Mouse (Mus musculus): Measurements from ENCODE around the gene Fuca1. TPM values are rescaled to one million over a fixed set of nuclear protein-coding genes. Genes with fewer than 3 reads are reported as not detected.

Gene Fuca1
- 10 to 100 TPM; 34.9 to 37.9 TPM for total RNA-seq (2021)
- long read RNA-seq, experiment 1, transcript Fuca1-201 (8 exons, 2,525 nt) = major isoform, 44 of 49 reads
- long read RNA-seq, experiment 1, partial matches to known transcripts = 1 of 49 reads
- long read RNA-seq, experiment 1, other reads (novel, unspliced or antisense) = 4 of 49 reads
- long read RNA-seq, experiment 2, transcript Fuca1-201 (8 exons, 2,525 nt) = major isoform, 30 of 34 reads
- long read RNA-seq, experiment 2, partial matches to known transcripts = 0 of 34 reads
- long read RNA-seq, experiment 2, other reads (novel, unspliced or antisense) = 4 of 34 reads

GRCm38 (mm10) chr4:135920304-135921241, at the start of gene Fuca1:
Gene Fuca1 (plus strand): TSS chr4:135920735.
- Histone ChIP-seq H3K4me3 (peak within 1 kb of the TSS; percentile 94), H3K27ac (peak within 1 kb of the TSS; percentile 58)
- DNase-seq (ENCODE audit: extremely low spot score in 1 of 2, low spot score in 2 of 2) = peak; percentile 93 to 96
- intact Hi-C loops (cut with DNase I) = loop anchor here (1.0 to 10.0 kb wide), 3 partner anchors 26 to 426 kb away; partner anchors contain the start of genes Hmgcl, Nipal3 and Stpg1
- peak; percentile 91 for TF ChIP-seq CTCF (IDR thresholded peaks at IDR 0.05)

- DNase-seq (ENCODE audit: extremely low spot score in 1 of 2, low spot score in 2 of 2) = no peak
- Histone ChIP-seq H3K4me3 (peak overlapping the region; percentile 78), H3K27ac (no peak overlapping the region)
- no peak for TF ChIP-seq CTCF (IDR thresholded peaks at IDR 0.05)
- intact Hi-C loops (cut with DNase I) = no loop called here
These were observed 48.5 kb upstream of the Fuca1 start for GRCm38 (mm10) chr4:135872015-135872414.

GRCm38 (mm10) chr4:135872589-135873391, 47.7 kb upstream of the Fuca1 start:
- intact Hi-C loops (cut with DNase I) = loop anchor here (1.0 kb wide), 1 partner anchor 16 kb away; no protein-coding TSS in a partner anchor
- H3K4me3 ChIP-seq = peak overlapping the region; percentile 78
- no peak for DNase-seq (ENCODE audit: extremely low spot score in 1 of 2, low spot score in 2 of 2)
- peak overlapping the region; percentile 98 for H3K27ac ChIP-seq
- TF ChIP-seq CTCF (IDR thresholded peaks at IDR 0.05) = no peak

GRCm38 (mm10) chr4:135873526-135874202, 46.9 kb upstream of the Fuca1 start, which contains the start of gene Pnrc2:
Gene Pnrc2 (minus strand): TSS chr4:135873850.
- intact Hi-C loops (cut with DNase I) = loop anchor here (1.0 kb wide), 1 partner anchor 17 kb away; no protein-coding TSS in a partner anchor
- TF ChIP-seq CTCF (IDR thresholded peaks at IDR 0.05) = no peak
- peak; percentile 88 to 90 for DNase-seq (ENCODE audit: extremely low spot score in 1 of 2, low spot score in 2 of 2)
- Histone ChIP-seq H3K4me3 (peak within 1 kb of the TSS; percentile 78), H3K27ac (peak within 1 kb of the TSS; percentile 98)

DNA sequence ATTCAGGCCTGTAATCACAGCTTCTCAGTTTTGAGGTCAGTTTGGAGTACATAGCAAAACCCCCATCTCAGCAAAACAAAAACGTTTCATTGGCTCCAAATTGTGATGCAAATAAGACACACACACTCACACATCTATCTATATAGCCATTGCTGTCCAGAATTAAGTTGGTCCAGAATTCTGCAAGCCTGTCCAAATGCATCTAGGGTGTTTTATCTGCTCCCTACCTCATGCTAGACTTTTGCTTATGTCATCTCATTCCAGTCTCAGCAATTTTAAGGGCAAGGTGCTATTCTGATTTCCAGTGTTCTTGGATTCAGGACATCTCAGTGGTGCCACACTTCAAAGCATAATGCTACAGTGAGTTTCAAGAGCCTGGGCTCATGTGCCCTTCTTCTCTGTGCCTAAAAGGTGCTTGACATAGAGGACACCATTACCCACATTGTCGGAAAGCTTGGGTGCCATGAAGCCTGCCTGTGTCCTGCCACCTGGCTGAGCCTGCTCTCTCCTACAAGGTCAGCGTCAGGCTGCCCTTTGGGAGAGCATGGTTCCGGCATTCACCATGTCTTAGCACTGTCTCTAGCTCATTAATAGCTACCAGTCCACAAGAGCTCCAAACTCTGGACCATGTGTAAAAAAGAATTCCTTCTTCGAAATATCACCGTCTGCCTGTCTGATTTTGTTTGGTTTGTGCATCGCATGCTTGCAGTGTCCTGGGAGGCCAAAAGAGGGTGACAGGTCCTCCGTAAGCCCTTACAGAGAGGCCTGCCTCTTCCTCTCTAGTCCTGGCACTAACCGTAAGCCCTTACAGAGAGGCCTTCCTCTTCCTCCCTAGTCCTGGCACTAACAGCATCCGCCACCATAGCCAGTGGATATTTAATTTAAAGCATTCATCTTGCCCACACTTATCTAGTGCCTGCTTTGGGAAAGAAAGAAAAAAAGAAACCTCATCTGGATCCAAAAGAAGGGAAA, 45.7 kb upstream of the Fuca1 start:
- H3K27ac ChIP-seq = peak overlapping the region; percentile 98
- DNase-seq (ENCODE audit: extremely low spot score in 1 of 2, low spot score in 2 of 2) = no peak
- intact Hi-C loops (cut with DNase I) = no loop called here
- TF ChIP-seq CTCF (IDR thresholded peaks at IDR 0.05) = no peak
- no peak overlapping the region for H3K4me3 ChIP-seq

DNA sequence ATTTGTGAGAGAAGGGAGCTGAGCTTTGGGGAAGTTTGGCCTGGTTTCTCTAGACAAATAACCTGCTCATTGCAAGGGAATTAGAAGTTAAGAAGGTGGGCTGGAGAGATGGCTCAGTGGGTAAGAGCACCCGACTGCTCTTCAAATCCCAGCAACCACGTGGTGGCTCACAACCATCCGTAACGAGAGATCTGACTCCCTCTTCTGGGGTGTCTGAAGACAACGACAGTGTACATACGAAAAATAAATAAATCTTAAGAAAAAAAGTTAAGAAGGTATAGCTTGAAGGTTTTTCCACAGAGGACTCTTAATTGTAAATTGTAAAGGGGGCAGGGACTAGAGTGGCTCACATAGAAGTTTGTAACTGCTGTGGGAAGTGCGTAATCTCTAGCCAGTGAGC, 45.0 kb upstream of the Fuca1 start:
- intact Hi-C loops (cut with DNase I) = no loop called here
- peak; percentile 5 for TF ChIP-seq CTCF (IDR thresholded peaks at IDR 0.05)
- no peak for DNase-seq (ENCODE audit: extremely low spot score in 1 of 2, low spot score in 2 of 2)
- H3K27ac ChIP-seq = no peak overlapping the region; the same call in 1 of the 2 replicates
- no peak overlapping the region for H3K4me3 ChIP-seq

DNA sequence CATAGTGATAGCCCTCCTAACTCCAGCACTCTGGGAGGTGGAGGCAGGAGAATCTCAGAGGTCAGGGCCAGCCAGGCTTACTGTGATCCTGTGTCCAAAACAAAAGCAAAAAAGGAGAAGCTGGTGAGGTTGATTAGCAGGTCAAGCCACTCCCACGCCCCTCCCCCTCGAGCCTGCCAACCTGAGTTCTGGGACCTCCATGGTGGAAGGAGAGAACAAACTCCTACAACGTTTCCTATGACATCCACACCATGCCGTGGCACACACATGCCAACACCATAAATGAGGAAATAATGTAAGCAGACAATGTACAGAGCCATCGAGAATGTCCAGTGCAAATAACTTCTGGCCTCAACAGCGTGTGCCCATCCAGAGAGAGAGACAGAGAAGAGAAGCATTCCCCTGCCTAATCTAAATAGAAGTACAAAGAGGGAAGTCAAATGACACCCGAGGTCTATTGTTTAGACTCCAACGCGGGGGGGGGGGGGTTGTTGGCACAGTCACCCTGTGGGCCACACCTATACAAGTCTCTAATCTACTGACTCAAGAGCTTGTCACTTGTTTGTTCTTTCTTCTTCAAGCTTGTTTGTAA, 44.4 kb upstream of the Fuca1 start:
- DNase-seq (ENCODE audit: extremely low spot score in 1 of 2, low spot score in 2 of 2) = no peak
- no peak for TF ChIP-seq CTCF (IDR thresholded peaks at IDR 0.05)
- Histone ChIP-seq H3K27ac (no peak overlapping the region; the same call in 1 of the 2 replicates), H3K4me3 (no peak overlapping the region; the same call in 1 of the 2 replicates)
- intact Hi-C loops (cut with DNase I) = loop anchor here (2.0 kb wide), 2 partner anchors 45 to 53 kb away; no protein-coding TSS in a partner anchor

GRCm38 (mm10) chr4:135876583-135877020, 43.9 kb upstream of the Fuca1 start:
- no peak for TF ChIP-seq CTCF (IDR thresholded peaks at IDR 0.05)
- H3K27ac ChIP-seq = peak overlapping the region; percentile 74
- intact Hi-C loops (cut with DNase I) = loop anchor here (1.0 to 2.0 kb wide), 3 partner anchors 46 to 75 kb away; no protein-coding TSS in a partner anchor
- peak overlapping the region; percentile 25 for H3K4me3 ChIP-seq
- peak; percentile 68 to 72 for DNase-seq (ENCODE audit: extremely low spot score in 1 of 2, low spot score in 2 of 2)

GRCm38 (mm10) chr4:135877742-135878141, 42.8 kb upstream of the Fuca1 start:
- DNase-seq (ENCODE audit: extremely low spot score in 1 of 2, low spot score in 2 of 2) = no peak
- TF ChIP-seq CTCF (IDR thresholded peaks at IDR 0.05) = peak; percentile 52
- Histone ChIP-seq H3K27ac (no peak overlapping the region), H3K4me3 (no peak overlapping the region)
- intact Hi-C loops (cut with DNase I) = loop anchor here (1.0 to 2.0 kb wide), 3 partner anchors 47 to 76 kb away; no protein-coding TSS in a partner anchor

All from left cerebral cortex, adult 2 months (tissue).